9 mouse cellular contexts compared by ENCODE assay signal in genomic region chr5:105717294-105717693, GRCm38 (mm10). TPM values are rescaled to one million over a fixed set of nuclear protein-coding genes. Genes with fewer than 3 reads are reported as not detected.
DNase-seq lines count a peak whose midpoint lies in the region; ATAC-seq and TF ChIP-seq lines count a peak whose summit lies in the region.
"Had no signal": no experiment of that assay in that cellular context is flagged by ENCODE, and none has a peak within 500 bp of the region (broad histone marks: within the 10 kb centered on the region; RNA-seq: fewer than 3 reads in every experiment).

No protein-coding gene starts in this region.

- 0 out of 2 replicates have a peak overlapping the region, but pooled peaks have one; percentile 32 for H3K27ac ChIP-seq in kidney, adult 2 months (ENCODE audit: insufficient read depth, low read depth, low read length)
- peak overlapping the region; percentile 24 for H3K27ac ChIP-seq in hindbrain, embryonic 12.5 days
- no peak overlapping the region for H3K27ac ChIP-seq in thymus, adult 2 months (ENCODE audit: control insufficient read depth, insufficient read depth, low read length)

- H3K4me2 ChIP-seq in hindbrain, embryonic 12.5 days (replicated peaks): no peak overlapping the region

- TF ChIP-seq CTCF in kidney, adult 2 months (conservative IDR thresholded peaks at IDR 0.05; ENCODE audit: insufficient read depth, insufficient read length, low read depth, low read length): no peak
- TF ChIP-seq CTCF in thymus, adult 2 months (IDR thresholded peaks at IDR 0.05; ENCODE audit: borderline replicate concordance, control insufficient read depth, extremely low read depth, insufficient read depth, low read length, poor library complexity): no peak

- 51% methylated on average over 7 of the region's 7 CpGs for WGBS in kidney, adult 2 months
- WGBS in hindbrain, embryonic 12.5 days: 74% methylated on average over 7 of the region's 7 CpGs
- 90% methylated on average over 7 of the region's 7 CpGs for WGBS in thymus, adult 2 months

- H3K9ac ChIP-seq in hindbrain, embryonic 12.5 days: no peak overlapping the region

- no peak overlapping the region for H3K4me3 ChIP-seq in kidney, adult 2 months (ENCODE audit: insufficient read depth, low read depth, low read length)
- no peak overlapping the region for H3K4me3 ChIP-seq in hindbrain, embryonic 12.5 days
- no peak overlapping the region for H3K4me3 ChIP-seq in thymus, adult 2 months (ENCODE audit: control insufficient read depth, insufficient read depth, low read length)
- H3K4me3 ChIP-seq: myocyte had no signal

- no peaks in the 10 kb centered on the region for H3K27me3 ChIP-seq in kidney, adult 2 months (replicated peaks; ENCODE audit: control insufficient read depth, insufficient read depth, low read length)
- H3K27me3 ChIP-seq in hindbrain, embryonic 12.5 days: no peaks in the 10 kb centered on the region
- H3K27me3 ChIP-seq in thymus, adult 2 months (ENCODE audit: control insufficient read depth, insufficient read depth, low read length): no peaks in the 10 kb centered on the region

- no peaks in the 10 kb centered on the region for H3K36me3 ChIP-seq in kidney, adult 2 months (ENCODE audit: control insufficient read depth, insufficient read depth, low read length)
- H3K36me3 ChIP-seq in hindbrain, embryonic 12.5 days: 0 out of 2 replicates have a peak, but pooled peaks cover 7% of the 10 kb centered on the region
- H3K36me3 ChIP-seq in thymus, adult 2 months (ENCODE audit: control insufficient read depth, insufficient read depth, low read length): no peaks in the 10 kb centered on the region

- H3K9me3 ChIP-seq in hindbrain, embryonic 12.5 days (replicated peaks): no peaks in the 10 kb centered on the region

- H3K4me1 ChIP-seq in kidney, adult 2 months (ENCODE audit: control insufficient read depth, insufficient read depth, low read length): peaks cover 44% of the 10 kb centered on the region
- H3K4me1 ChIP-seq in hindbrain, embryonic 12.5 days: peaks cover 33% of the 10 kb centered on the region
- H3K4me1 ChIP-seq in thymus, adult 2 months (replicated peaks; ENCODE audit: control insufficient read depth, insufficient read depth, low read length): peaks cover 28% of the 10 kb centered on the region

- no peak for ATAC-seq in hindbrain, embryonic 12.5 days (ENCODE audit: low FRiP score)
- peak; percentile 7; the same call in 1 of the 2 replicates for ATAC-seq in megakaryocyte-erythroid progenitor cell, adult 5-6 weeks (replicated peaks; ENCODE audit: low FRiP score, low TSS enrichment, poor library complexity, severe bottlenecking)

- no peak for TF ChIP-seq POLR2A in kidney, adult 2 months (IDR thresholded peaks at IDR 0.05; ENCODE audit: low read depth, low read length)
- TF ChIP-seq POLR2A in thymus, adult 2 months (IDR thresholded peaks at IDR 0.05; ENCODE audit: control insufficient read depth, extremely low read depth, insufficient read depth, low read length, poor library complexity): no peak

- peak; percentile 57 for DNase-seq in kidney, adult 2 months
- no peak for DNase-seq in kidney, adult 11 months
- peak; percentile 55 to 69 for DNase-seq in adrenal gland, postnatal 36 days
- DNase-seq in urinary bladder, postnatal 36 days (ENCODE audit: low spot score in 2 of 2): no peak
- DNase-seq in thymus, adult 2 months: no peak
- no peak for DNase-seq in layer of hippocampus, adult 9-10 months (ENCODE audit: low spot score)

RNA-seq across cellular contexts. Expression of gene Lrrc8d, which starts 17.5 kb away (rescaled TPM):
- polyA plus RNA-seq in kidney, adult 2 months (2012; rRNA removed): 34.4 and 35.4 TPM in 2 replicates
- total RNA-seq in adrenal gland, postnatal 36 days (2021): 100 to 1,000 TPM in 1 of 2 experiments, 10 to 100 TPM in 1; 97.8 to 115 TPM
- polyA plus RNA-seq in hindbrain, embryonic 12.5 days (2016; fragmentation: Nextera tagmentation; extraction: Ambion mirVana): 35.0 and 35.9 TPM in 2 replicates
- 26.5 and 30.9 TPM in 2 replicates for total RNA-seq in megakaryocyte-erythroid progenitor cell, adult 5-6 weeks (2014; fragmentation: Nextera tagmentation)
- total RNA-seq in megakaryocyte-erythroid progenitor cell, adult 5-6 weeks (2017): 8.1 and 11.3 TPM in 2 replicates
- 5.6 and 5.7 TPM in 2 replicates for polyA plus RNA-seq in thymus, adult 2 months (2012; rRNA removed)

Comparison
In these comparisons a context has a peak if more than half of its experiments do, and no peak if none do; other contexts are left out.
1. DNase-seq: peak in kidney, adult 2 months (single experiment) and adrenal gland, postnatal 36 days (2 of 2); none in kidney, adult 11 months (single experiment), urinary bladder, postnatal 36 days (0 of 2), thymus, adult 2 months (single experiment) and layer of hippocampus, adult 9-10 months (single experiment).